Mouse (Mus musculus) G1E (cell line): Measurements from ENCODE around the gene Fam216a. TPM values are rescaled to one million over a fixed set of nuclear protein-coding genes. Genes with fewer than 3 reads are reported as not detected.

Experiments used
- ATAC-seq: 2 replicates; pipeline ENCODE4 v1.8.0; 2016; ENCODE audit warnings: mild to moderate bottlenecking; ENCODE audit not compliant: insufficient number of reproducible peaks, poor library complexity, low FRiP score, severe bottlenecking; ENCODE audit errors: extremely low read depth
- DNase-seq: peaks from one replicate; pipeline ENCODE4 v3.0.0; 2012; ENCODE audit warnings: low spot score
- H3K27me3 ChIP-seq: 2 replicates; pipeline ENCODE4 v1.6.1; 2012; ENCODE audit warnings: mild to moderate bottlenecking, low read length, inconsistent platforms; ENCODE audit not compliant: insufficient read depth
- H3K36me3 ChIP-seq: replicated peaks from 2 replicates; pipeline ENCODE3; 2012; ENCODE audit warnings: mild to moderate bottlenecking, inconsistent platforms
- H3K4me1 ChIP-seq: 2 replicates; pipeline ENCODE4 v1.6.1; 2012; ENCODE audit warnings: low read depth, low read length, inconsistent platforms, mixed read lengths; ENCODE audit not compliant: insufficient read depth
- H3K4me3 ChIP-seq: 2 replicates; pipeline ENCODE4 v1.5.1; 2012; ENCODE audit warnings: low read depth, mild to moderate bottlenecking, inconsistent platforms, low read length, moderate library complexity, mixed read lengths
- H3K9me3 ChIP-seq: replicated peaks from 2 replicates; pipeline ENCODE4 v1.6.1; 2012; ENCODE audit warnings: inconsistent platforms
- CTCF ChIP-seq: IDR thresholded peaks from 2 replicates; pipeline ENCODE4 v1.5.1; 2012; ENCODE audit warnings: low read depth, low read length, inconsistent platforms, mixed read lengths
- GATA1 ChIP-seq: IDR thresholded peaks from 2 replicates; pipeline ENCODE4 v1.6.1; 2012; ENCODE audit warnings: borderline replicate concordance, low read length, inconsistent platforms, mixed read lengths
- GATA2 ChIP-seq: IDR thresholded peaks from 2 replicates; pipeline ENCODE4 v1.6.1; 2012; ENCODE audit warnings: low read depth, low read length, inconsistent platforms, borderline replicate concordance
- POLR2AphosphoS5 ChIP-seq: IDR thresholded peaks from 2 replicates; pipeline ENCODE4 v1.6.1; 2012; ENCODE audit warnings: low read depth, low read length, inconsistent platforms; ENCODE audit not compliant: insufficient replicate concordance
- TAL1 ChIP-seq: conservative IDR thresholded peaks from 2 replicates; pipeline ENCODE4 v1.6.1; 2012; ENCODE audit warnings: low read depth, low read length, inconsistent platforms, mixed read lengths
- polyA plus RNA-seq: library from polyadenylated mRNA; stranded (reverse); fragments of >175 nt; gene quantifications from 2 replicates; pipeline ENCODE4 v1.2.3, GENCODE M21; 2012
- total RNA-seq, 2 experiments: library from RNA; stranded (forward) in 1 of 2; stranded (reverse) in 1 of 2; fragments of 200-1000 nt in 1 of 2; fragments of >200 nt in 1 of 2; fragmentation: Nextera tagmentation in 1 of 2; gene quantifications; 2 replicates each; pipeline ENCODE4 v1.2.3; 2014 to 2017

The Fam216a gene
- total and polyA plus RNA-seq, 3 experiments, result 46.5 to 69.9 (median 53.4) TPM

DNA sequence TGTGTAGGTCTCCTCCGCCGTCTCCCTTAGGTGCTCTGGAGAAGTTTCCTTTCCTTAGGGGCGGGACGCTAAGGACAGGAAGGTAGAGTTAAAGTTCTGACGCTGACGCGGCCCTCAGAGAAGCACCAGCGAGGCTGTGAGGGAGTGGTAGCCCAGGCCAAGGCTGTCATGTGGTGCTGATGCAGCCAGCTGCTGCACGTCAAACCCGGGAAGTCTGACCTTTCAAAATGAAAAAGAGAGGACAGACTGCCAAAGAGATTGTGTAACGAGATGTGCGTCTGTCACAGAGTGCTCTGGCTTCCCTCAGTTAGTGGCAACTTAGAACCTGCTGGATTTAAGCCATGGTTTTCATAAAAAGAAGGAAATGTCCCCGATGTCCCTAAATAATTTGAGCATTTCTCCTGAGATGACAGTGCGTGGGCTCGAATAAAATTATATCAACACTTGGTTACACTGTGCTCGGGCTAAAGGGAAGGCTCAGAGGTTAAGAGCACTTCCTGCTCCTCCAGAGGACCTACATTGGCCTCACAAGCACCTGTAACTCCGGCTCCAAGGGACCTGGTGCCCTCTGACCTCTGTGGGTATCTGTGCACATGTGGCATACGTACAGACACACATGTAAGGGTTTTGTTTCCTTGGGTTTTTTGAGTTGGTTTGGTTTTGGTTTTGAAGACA, 28.6 kb upstream of the Fam216a start:
- TF ChIP-seq CTCF (no peak), GATA1 (no peak), GATA2 (no peak), TAL1 (no peak), POLR2AphosphoS5 (no peak)
- Histone ChIP-seq H3K4me1 (peaks cover 11% of the 10 kb centered on the region), H3K4me3 (no peak overlapping the region), H3K27me3 (no peaks in the 10 kb centered on the region), H3K9me3 (no peaks in the 10 kb centered on the region), H3K36me3 (peaks cover 97% of the 10 kb centered on the region)
- no peak for DNase-seq
- no peak for ATAC-seq

DNA sequence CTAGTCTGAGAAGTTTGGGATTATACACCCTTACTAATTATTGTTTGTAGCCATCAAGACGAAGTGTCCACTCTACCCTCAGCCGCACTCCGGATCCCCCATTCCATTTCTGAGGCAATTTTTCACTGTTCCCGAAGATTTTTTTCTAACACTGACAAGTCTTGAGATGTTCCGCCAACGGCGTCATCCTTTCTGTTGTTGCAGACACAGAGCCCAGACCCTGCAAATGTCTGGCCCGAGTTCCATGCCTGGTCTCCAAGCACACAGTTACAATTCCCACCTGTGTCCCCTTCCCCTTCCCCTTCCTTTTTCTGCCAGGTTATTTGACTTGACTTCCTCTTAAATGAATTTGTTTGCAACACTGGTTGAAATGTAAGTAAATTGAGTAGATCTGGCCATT, 27.7 kb upstream of the Fam216a start:
- Histone ChIP-seq H3K36me3 (peaks cover 96% of the 10 kb centered on the region), H3K27me3 (no peaks in the 10 kb centered on the region), H3K4me3 (no peak overlapping the region), H3K9me3 (no peaks in the 10 kb centered on the region), H3K4me1 (peaks cover 16% of the 10 kb centered on the region)
- ATAC-seq (no peak), DNase-seq (no peak)
- TF ChIP-seq CTCF, result no peak
- TF ChIP-seq POLR2AphosphoS5, result no peak
- TF ChIP-seq GATA2, result no peak
- TF ChIP-seq GATA1, result no peak
- TF ChIP-seq TAL1, result no peak

DNA sequence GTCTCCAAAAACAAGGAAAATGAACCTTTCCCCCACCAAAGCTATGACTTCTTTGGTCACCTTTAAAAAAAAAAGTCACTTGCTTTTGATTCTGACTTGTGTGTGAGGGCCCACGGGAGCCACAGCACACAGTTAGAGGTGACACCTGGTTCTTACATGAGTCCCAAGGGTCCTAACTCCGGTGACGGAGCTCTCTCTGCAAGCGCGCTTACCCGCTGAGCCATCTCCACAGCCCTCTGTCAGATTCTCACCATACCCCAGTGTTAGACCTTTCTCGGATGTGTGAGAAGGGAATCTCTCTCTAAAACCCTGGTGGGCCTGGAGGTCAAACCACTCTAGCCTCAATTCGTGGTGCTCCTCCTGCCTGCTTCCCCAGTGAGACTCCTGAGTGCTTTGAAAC, 25.3 kb upstream of the Fam216a start:
- Histone ChIP-seq H3K4me1 (peaks cover 30% of the 10 kb centered on the region), H3K4me3 (no peak overlapping the region), H3K9me3 (no peaks in the 10 kb centered on the region), H3K36me3 (peaks cover 87% of the 10 kb centered on the region), H3K27me3 (no peaks in the 10 kb centered on the region)
- ATAC-seq (no peak), DNase-seq (no peak)
- TF ChIP-seq GATA1, result no peak
- TF ChIP-seq POLR2AphosphoS5, result no peak
- TF ChIP-seq GATA2, result no peak
- TF ChIP-seq CTCF, result no peak
- TF ChIP-seq TAL1, result no peak

DNA sequence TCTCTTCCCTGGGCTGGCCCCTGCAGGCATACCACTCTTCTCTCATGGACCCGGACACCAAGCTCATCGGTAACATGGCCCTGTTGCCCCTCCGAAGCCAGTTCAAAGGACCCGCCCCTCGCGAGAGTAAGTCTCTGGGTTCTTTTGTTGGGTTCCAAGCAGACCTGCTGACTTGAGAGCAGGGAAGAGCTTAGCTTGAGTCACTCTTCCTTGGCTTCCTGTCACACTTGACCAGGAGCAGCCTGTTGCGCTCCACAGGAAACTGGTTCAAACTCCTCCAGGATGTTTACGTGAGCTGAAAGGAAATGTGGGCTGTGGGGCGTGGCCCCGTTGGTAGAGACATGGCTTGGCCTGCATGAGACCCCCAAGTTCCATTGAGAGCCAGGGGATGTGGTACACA, 24.6 kb upstream of the Fam216a start:
- Histone ChIP-seq H3K27me3 (no peaks in the 10 kb centered on the region), H3K36me3 (peaks cover 80% of the 10 kb centered on the region), H3K9me3 (no peaks in the 10 kb centered on the region), H3K4me1 (peaks cover 34% of the 10 kb centered on the region), H3K4me3 (no peak overlapping the region)
- no peak for ATAC-seq
- no peak for DNase-seq
- TF ChIP-seq GATA2, result no peak
- TF ChIP-seq GATA1, result no peak
- TF ChIP-seq POLR2AphosphoS5, result no peak
- TF ChIP-seq TAL1, result no peak
- TF ChIP-seq CTCF, result no peak

DNA sequence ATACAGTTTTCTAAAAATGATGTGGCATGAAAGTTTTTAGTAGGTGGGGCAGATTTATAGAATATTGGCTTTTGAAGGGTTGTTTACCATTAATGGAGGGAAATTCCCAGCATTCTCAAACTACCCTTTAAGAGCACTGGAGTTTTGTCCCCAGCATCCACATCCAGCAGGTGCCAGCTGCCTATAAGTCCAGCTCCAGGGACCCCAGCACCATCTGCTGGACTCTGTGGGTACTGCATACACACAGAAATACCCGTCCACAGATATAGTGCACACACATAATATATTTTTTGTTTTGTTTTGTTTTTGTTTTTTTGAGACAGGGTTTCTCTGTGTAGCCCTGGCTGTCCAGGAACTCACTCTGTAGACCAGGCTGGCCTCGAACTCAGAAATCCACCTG, 21.7 kb upstream of the Fam216a start:
- Histone ChIP-seq H3K9me3 (no peaks in the 10 kb centered on the region), H3K4me3 (no peak overlapping the region), H3K36me3 (peaks cover 67% of the 10 kb centered on the region), H3K4me1 (peaks cover 26% of the 10 kb centered on the region), H3K27me3 (no peaks in the 10 kb centered on the region)
- ATAC-seq (no peak; the same call in 1 of the 2 replicates), DNase-seq (no peak)
- TF ChIP-seq POLR2AphosphoS5 (no peak), TAL1 (no peak), CTCF (peak; percentile 69), GATA1 (no peak), GATA2 (no peak)

DNA sequence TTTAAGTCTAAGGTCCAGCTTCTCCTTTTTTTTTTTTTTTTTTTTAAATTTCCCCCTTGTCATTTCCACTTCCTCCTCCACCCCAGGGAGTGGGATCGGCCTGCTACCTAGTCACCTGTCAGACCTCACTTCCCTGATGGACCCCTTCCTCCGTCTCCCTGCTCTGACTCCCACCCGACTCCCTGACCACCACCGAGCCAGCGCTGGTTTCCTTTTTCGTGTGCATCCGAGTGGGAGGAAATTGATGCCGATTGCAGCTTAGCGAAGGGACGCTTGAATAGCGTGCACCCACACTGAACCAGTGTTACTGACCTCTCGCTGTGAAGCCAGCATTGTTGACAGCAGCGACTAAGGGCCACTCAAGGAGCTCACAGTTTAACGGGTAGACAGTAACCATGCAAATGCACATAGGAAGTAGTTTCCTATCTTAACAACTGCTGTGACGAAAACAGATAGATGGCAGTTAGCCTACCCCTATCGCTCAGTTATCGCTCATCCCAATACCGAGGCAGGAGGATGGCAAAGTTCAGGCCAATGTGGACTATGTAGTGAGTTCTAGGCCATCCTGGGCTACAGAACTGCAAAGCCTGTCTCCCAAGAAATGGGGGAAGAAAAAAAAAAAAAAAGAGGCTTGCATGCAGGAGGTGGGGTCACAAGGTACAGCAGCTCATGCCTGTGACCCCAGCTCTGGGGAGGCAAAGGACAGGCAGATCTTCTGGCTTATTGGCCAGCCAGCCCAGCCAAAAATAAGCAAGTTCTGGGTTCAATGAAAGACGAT, 20.3 kb upstream of the Fam216a start:
- Histone ChIP-seq H3K36me3 (peaks cover 53% of the 10 kb centered on the region), H3K4me1 (peaks cover 23% of the 10 kb centered on the region), H3K27me3 (no peaks in the 10 kb centered on the region), H3K4me3 (peak overlapping the region; percentile 94), H3K9me3 (no peaks in the 10 kb centered on the region)
- TF ChIP-seq POLR2AphosphoS5, result no peak
- no peak for TF ChIP-seq TAL1
- TF ChIP-seq GATA2, result no peak
- DNase-seq (peak; percentile 42), ATAC-seq (0 out of 2 replicates have a peak, but pooled peaks have one; percentile 8)
